Mouse (Mus musculus) kidney, adult 18-20 months (tissue): Measurements from ENCODE around the gene Unc50.

ENCODE experiments used
- DNase-seq: peaks from one replicate; pipeline ENCODE4 v3.0.0; 2021

Gene Unc50

DNA sequence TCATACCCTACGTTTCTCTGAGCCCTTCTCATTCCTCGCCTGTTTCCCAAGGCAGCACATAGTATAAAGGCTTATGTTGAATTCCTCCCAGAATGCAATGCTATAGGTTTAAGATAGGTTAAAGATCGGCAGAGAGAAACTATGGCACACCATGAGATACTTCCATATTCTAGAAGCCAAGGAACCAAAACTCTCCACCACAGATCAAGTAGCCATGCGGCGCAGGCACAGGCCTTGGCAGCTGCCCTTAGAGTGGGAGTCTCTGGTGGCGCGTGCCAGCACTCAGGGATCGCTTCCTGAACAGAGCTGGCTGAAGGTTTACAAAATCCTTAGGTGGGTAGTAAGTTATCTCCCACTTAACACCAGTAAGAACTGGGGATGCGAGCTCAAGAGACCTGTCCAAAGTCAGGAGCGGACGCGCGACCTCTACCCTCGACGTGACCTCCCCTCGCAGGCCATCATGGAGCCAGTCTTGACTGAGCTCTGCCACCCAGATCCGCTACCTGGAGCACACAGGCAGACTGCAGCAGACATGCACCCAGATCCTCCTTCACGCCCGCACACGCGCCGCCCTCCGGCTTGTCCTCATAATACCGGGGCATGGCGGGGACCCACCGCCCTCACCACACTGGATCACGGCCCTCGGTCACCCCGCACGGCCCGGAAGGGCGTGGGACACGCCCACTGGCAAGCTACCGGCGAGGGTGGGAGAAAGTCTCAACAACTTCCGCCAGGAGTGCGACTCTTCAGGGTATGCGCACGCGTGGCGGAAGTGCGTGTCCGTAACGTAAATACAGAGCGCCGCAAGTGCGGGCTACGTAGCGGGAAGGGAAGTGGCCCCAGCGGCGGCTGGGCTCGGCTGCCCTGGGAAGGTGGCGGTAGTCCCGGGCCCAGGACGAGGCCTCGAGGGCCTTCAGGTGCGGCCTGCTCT is at the start of gene Unc50, which contains the start of gene Coa5:
Gene Unc50 (plus strand): TSS at position 774 of the 931 bp plus-strand sequence.
Gene Coa5 (minus strand): TSS at position 738 of the 931 bp plus-strand sequence.
- peak; percentile 94 for DNase-seq

DNA sequence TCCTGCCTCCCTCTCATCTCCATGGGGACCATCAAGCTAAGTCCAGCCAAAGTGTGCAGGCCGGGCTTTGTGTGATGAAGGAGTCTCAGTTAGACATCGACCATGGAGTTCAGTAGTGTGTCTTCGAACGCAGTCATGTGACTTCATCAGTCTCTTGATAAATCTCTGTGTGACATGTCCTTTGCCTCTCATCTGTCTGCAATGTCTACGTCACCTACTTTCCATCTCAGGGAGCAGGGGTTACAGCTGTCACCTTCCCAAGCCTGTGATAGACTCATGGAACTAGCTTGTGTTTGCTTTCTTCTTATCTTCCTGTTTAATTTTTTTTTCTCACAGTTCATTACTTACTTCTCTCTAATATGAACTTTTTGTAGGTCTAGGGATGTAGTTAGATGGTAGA is 49.0 kb upstream of the Unc50 start:
- DNase-seq = no peak

DNA sequence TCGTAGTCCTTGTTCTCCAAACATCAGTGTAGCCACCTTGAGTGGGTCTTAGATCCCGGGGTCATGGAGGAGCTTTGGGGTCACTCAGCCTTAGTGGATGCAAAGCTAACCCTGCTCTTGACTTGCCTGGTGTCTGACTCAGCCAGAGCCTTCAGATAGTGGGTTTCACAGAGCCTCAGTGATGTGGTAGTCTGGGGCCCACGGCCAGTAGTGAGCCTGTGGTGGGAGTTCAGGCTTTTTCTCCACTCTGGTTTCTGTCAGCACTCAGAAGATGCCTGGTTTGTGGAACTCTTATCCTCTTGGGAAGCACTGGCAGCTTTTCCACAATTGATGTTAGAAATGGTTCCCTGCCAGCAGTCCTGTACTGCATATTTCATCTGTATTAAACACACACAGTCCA is 45.6 kb upstream of the Unc50 start:
- DNase-seq = no peak

DNA sequence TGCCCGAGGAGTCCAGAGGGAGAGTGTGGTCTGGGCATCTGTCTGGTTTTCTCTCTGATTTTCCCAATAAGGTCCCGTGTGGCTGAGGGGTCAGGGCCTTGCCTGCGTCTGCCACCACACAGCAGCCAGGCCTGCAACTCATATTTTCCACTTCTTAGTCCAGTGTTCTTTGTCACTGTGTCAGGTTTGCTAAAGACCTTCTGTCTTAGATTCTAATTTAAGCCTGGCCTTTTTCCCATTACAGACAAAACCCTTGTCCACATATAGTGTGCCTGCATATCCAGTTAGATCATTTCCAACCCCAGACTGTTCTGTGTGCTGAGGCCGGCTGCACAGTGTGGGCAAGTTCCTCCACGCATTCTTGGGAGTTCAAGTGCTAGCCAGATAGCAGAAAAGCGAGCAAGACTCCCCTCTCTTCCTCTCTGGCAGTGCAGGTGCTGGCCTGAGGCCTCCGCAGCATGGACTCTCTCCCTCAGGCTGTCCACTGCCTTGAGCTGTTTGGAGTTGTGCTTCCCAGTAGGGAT is 43.4 kb upstream of the Unc50 start:
- no peak for DNase-seq

DNA sequence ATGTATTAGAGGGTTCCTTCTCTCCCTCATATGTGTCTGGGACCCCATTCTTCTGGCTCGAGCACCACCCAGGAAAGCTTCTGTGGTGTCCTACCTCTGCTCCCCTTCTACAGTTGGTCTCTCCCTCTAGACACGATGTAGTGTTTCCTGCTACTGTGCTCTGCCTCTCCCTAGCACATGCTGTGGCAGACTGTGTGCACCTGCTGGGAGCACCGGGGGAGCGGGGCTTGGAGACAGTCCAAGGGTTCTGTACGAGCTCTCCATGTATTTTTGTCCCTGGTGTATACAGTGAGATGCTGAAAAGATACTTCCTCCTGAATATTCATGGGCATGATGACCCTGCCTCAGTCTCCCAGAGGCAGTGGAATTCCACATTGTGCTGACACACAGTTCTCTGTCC is 36.8 kb upstream of the Unc50 start:
- DNase-seq = no peak

DNA sequence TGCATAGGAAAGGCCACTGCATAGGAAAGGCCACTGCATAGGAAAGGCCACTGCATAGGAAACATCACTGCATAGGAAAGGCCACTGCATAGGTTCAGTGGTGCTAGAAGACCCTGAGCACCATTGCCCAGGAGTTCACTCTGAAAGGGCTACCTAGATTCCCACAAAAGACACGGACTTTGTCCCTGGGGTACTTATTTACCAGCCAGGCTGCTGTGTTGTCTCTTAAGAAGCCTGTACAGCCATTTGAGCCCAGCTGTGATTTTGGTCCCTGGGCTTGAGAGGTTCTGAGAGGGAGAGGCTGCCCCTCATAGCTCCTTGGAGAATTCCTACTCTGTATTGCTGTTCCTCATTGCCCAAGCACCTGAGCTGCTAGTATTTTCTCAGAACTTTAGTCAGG is 33.5 kb upstream of the Unc50 start:
- DNase-seq = peak; percentile 36

DNA sequence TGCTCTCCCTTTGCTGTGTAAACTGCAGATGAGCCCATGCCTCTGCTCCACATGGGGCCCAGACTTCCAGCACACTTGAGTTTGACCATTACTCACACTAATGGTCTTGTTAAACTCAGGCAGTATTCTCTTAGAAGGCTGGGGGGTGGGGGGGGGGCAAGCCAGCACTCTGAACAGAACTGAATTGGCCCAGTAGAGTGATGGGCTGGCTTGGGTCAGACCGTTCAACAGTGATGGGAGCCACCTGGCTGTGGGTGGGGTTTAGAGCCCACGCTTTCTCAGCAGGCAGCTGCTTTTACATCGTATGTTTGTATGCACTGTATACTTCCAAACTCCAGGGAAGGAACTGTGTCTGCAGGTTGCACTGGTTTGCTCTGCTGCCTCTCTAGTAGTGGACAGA is 31.0 kb upstream of the Unc50 start:
- DNase-seq = no peak

DNA sequence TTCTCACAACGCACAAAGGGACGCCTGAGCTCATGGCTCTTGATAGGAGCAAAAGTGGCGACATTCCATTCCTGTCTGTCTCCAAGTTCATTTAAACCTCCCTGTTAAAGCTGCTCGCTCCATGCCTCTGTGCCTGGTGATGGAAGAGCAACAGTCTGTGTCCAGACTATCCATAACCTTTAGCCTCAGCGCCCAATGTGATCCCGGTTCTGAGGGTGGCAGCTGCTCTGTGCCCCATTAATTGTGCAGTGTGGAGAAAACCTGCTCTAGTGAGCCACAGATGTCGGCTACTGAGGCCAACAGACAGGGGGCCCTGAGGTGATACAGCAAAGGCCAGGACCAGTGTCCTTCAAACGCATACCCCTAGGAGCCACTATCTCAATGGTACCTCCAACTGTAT is 30.2 kb upstream of the Unc50 start:
- no peak for DNase-seq

DNA sequence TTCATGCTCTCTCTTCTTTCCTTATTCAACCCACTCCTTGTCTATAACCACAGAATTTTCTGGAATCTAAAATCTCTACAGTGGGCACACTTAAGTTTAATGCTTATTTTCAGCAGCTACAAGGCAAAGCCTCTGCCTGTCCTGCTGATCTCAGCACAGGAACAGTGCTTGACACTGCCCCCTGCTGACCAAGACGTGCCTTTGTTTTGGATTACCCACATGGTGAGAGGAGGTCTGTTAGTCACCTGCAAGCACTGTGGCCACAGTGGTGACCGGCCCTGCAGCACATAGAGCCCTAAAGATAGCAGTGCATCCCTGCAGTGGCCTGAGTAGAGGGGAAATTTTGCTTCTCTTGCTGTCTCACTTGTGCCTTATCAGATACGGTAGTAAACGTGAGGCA is 28.3 kb upstream of the Unc50 start:
- peak; percentile 60 for DNase-seq

DNA sequence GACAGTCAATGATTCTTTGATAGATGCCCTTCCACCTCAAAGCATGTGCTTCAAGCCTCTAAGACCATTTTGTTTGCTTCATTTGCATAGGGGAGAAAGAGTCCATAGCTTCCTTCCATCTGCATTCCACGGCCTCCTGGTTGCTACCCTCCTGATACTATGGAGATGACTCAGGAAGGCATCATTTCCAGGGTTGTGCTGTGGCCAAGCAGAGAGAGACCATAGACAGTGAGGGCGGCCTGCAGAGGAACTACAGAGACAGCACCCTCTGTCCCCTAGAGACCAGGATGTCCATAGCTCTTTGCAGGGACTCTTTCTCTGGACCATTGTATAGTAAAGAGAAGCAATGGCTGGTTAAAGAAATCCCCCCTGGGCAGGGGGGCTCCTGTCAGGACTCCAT is 24.8 kb upstream of the Unc50 start:
- DNase-seq = no peak

DNA sequence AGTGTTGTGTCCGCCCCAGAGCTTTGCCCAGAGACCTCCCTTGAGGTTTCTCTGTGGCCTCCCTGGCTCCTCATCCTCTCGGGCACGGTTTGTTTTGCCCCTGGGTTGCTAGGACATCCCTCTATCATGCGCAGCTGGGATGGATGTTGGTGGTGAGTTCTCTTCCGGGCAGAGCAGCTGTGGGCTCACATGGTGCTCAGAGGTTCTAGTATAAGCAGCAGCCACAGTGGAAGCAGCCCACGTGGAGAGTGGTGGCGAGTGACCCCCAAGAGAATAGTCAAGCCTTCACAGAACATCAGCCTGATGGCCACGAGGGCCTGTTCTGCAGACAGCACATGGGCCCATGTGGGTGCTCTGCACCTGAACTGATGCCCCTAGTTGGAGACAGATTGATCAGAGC is 22.7 kb upstream of the Unc50 start:
- no peak for DNase-seq

DNA sequence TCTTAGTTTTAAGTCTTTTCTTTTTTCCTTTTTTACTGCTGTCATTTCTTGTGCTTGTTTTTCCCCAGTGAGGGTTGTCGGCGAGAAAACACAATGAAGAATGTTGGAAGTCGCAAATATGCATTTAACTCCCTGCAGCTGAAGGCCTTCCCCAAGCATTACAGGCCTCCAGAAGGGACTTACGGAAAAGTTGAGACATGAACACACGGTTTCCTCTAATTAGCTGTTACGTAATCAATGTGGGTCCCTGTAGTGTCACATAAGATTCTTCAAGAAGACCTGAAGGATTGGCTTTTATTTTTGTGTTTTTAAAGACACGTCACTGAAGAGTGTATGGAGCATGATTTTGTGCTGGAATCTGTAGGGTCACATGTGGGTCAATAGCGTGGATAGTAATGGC is 21.9 kb upstream of the Unc50 start:
- DNase-seq = no peak

DNA sequence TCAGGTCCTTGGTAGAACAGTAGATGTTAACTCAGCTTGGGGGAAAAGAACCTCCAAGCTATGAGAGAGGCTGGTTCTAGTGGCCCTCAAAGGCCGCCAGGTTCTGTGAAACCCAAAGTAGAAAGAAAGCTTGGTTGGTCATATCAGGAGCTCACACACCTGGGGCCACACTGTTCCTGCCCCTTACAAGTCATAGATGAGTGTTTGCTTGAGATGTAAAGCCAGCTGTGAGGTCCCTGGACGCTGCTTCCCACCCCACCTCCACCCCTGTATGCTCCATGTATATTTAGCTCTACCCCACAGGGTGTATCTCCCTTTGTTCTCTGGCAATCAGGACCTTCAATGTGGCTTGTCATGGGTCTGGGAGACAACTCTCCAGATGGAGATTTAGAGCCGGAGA is 21.3 kb upstream of the Unc50 start:
- DNase-seq = no peak

DNA sequence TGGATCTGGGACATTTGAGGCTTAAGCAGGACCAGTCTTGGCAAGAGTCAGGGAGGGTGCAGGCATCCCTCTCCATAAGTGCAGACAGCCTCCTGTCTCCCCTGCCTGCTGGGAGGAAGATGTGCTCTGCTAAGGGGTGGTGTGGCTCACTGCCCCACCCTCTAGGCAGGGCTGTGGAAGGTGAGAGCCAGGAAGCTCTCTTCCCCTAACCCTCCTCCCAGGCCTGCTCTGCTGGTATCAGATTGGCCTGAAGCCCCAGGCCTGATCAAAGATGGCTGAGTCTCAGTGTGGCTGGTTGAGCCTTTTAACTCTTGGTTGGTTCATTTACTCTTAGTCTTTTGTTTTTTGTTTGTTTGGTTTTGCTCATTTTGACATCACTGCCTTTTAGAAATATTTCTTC is 20.3 kb upstream of the Unc50 start:
- DNase-seq = no peak

DNA sequence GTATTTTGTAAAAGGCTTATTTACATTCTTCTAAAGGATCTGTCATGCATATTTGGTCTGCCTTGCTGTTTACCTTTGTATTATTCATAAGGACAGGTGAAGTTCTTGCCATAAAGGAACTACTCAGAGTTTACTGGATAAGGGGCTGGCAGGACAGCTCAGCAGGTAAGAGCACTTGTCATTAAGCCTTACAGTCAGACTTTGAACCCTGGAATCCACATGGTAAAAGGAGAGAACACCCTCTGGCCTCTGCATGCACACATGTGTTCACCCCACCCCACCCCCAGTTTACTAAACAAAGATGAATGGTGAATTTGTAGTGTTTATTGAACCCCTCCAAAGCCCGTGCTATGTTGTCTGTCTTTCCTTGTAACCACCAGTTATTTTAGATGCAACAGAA is 14.5 kb upstream of the Unc50 start:
- no peak for DNase-seq

DNA sequence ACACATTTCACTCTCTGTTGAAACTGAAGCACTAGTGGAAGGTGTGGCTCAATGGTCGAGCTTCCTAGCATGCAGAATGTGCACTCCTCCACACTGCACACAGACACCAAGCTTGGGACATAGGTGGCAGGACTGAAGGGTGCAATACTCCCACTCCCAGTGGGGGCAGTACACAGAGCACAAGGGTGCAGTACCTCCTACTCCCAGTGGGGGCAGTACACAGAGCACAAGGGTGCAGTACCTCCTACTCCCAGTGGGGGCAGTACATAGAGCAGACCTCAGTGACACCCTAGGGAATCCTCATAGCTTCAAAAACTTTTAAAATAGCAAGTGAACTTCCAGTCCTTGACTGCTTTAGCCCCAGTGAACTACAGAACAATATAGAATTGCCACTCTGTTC is 10.5 kb upstream of the Unc50 start:
- peak; percentile 27 for DNase-seq

DNA sequence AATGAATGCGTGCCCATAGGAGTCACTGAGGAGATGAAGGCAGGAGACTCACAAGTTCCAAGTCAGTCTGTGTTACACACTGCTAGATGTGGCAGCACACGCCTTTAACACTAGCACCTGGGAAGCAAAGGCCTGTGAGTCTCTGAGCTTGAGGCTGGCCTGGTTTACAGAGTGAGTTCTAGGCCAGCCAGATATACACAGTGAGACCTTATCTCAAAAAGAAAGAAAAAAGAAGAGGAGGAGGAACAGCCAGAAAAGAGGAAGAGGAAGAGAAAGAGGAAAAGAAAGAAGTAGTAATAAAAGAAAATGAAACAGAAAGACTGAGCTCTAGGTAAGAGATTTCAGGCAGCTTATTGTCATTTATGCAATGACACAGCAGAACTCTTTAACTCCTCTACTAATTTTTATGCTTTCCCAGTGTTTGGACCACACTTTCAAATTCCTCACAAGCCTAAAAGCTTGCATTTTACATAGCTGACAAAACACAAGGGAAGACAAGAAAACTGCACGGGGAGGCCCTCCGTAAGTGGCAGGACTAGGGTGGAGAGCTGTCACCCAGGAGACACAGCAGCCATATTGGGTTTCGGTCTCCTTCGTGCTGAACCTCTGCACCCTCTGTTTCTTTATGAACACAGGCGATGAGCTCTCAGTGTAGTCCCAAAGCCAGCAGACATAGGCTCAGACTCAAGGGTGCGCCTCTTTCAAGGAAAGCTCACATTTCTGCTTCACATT is 2.6 kb upstream of the Unc50 start:
- DNase-seq = no peak

DNA sequence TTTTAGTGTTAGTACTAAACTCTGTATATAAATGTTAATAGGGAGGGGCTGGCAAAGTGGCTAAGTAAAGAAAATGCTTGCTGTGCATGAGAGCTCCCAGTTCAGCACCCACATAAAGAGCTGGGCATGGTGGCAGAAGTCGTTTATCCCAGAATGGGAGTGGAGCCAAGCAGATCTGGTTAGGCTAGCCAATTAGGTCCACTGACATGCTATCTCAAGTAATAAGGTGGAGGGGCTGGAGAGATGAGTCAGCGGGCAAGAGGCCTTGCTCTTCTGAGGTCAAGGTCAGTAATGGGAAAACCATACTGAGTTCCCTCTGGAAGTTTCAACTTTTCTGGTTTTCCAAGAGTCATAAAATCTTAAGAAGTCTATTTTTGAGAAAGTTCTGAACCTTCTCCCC is 1.0 kb upstream of the Unc50 start:
- DNase-seq = no peak

DNA sequence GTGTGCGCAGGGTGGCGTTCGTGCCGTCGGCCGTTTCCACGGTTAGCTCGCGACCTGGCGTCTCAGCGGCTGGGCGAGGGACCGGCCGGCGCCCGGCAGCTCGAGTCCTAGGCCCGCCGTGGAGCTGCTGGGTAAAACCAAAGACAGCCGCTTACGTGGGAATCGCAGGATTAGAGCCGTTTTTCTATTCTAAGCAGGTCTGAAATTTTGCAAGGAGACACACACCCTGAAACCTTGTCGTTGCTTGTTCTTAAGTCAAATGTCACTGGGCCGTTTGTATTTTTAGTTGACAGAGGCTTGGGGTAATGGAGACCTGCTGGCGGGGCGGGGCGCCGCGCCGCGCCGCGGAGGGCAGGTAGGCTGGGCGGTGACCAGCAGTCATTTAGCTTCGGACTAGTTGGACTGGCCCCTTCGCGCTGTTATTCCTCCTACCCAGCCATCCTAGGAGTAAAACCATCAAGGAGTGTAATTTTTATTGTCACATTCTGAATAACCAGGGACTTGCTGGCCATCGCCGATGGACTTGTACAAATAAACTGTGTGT is 430 bp downstream of the Unc50 start:
- no peak for DNase-seq

DNA sequence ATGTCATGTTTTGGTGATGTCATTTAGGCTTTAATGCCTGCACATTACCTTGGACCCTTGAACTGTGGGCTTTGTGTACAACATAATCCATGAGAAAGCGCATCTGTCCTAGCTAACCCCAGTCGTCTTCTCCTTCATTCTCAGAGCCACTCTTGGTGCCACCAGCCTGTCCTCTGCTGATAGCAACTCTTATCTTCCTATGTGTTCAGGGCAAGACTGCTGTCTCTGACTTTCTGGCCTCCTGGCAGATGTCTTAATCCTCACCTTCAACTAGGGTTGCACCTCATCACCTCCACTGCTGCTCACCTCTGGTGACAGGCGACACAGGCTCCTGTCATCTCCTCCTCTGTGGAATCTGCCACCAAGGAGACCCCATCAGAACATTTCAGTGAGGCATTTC is 6.5 kb downstream of the Unc50 start:
- DNase-seq = no peak

DNA sequence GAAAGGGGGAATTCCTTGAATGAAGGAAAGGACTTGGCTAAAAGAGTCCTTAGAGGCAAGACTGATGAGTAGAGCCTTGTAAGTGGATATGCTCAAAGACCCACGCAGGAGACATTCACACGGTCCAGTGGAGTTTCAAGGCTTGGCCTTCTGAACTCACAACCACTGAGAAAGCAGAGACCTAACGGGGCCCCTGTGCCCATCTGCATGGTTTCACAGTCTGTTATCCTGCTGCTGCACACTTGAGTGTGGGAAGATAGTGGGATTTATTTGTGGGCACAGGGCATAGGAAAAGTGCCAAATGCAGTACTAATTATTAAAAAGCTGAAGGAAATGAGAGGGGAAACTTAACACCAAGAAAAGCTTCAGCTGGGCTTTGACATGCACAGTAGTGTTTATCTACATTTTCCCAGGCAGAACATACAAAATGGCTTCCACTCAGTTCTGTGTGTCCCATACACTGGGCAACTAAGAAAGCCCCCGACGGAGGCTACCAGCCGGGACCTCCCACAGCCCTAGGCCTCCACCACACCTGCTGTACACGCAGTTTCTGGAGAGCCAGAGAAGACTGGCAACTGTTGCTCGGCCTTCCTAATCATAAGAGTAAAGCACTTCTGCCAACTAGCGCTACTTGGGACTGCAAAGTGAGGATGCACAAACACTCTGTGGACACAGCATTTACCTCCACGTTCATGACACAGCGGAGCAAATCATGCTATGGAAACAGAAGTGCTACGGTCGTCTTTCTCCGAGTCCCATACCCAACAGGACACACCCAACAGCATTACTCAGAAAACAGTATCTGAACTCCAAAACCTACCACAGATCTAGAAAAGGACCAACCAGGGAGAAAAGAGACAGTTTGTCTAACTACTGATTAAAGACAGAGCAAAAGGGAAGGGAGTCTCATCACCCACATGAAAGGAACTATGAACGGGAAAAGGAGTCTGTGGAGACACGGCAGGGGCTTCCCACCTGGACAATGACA is 13.2 kb downstream of the Unc50 start:
- no peak for DNase-seq

DNA sequence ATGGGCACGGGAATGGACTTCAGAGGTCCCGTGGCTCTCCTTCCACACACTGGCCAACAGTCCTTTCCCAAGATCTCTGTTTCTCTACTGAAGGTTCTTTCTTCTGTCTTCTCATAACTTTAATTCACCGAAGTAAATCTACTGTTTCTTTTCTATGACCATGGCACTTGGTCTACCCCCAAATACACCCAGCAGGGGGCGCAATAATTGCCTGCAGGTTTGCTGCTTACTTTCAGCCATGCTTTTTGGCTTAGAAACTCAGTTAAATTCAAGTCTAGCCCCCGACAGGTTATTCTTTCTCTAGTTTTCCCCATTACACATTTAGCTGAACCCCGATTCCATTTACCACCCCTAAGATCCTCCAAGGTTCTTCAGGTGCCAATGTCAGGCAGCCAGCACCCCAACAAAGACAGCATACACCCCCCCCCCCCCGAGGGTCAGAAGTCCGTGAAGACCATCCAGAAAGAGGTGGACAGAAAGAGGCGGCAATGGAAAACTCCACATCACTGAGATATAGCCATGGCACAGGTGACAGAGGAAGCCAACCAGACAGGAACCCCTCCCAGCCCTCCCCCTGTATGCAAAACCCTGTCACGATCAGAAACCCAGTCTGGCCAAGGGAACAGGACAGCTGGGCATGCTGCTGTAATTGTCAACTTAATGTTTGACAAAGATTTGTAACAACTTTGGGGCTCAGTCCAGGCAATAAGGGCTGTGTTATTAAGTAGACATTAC is 18.6 kb downstream of the Unc50 start:
- DNase-seq = peak; percentile 61
